Mouse (Mus musculus) neural tube, embryonic 11.5 days (tissue): ENCODE measurements around the gene Myrf. TPM values are rescaled to one million over a fixed set of nuclear protein-coding genes. Genes with fewer than 3 reads are reported as not detected.

ENCODE experiments used
- ATAC-seq: fragments of 200-750 bp; cut with Nextera tagmentation; 2 replicates; pipeline ENCODE4 v1.8.0; 2017; ENCODE audit warnings: moderate number of reproducible peaks, mild to moderate bottlenecking, moderate TSS enrichment, moderate library complexity; ENCODE audit not compliant: insufficient read depth, low FRiP score, low TSS enrichment
- DNase-seq: peaks from one replicate; pipeline ENCODE4 v3.0.0-alpha.2; 2015; ENCODE audit warnings: low spot score
- H3K27ac ChIP-seq: fragments of 300-500 bp; sonication (generic); 2 replicates; pipeline ENCODE4 v1.5.1; 2014; ENCODE audit warnings: low read depth, mild to moderate bottlenecking, low read length
- H3K27me3 ChIP-seq: fragments of 300-500 bp; sonication (generic); 2 replicates; pipeline ENCODE4 v1.6.1; 2014; ENCODE audit warnings: mild to moderate bottlenecking, low read length, mixed read lengths; ENCODE audit not compliant: control insufficient read depth, insufficient read depth
- H3K36me3 ChIP-seq: fragments of 300-500 bp; sonication (generic); 2 replicates; pipeline ENCODE4 v1.6.1; 2014; ENCODE audit warnings: mild to moderate bottlenecking, low read length, moderate library complexity, mixed read lengths; ENCODE audit not compliant: control insufficient read depth, insufficient read depth
- H3K4me1 ChIP-seq: fragments of 300-500 bp; sonication (generic); 2 replicates; pipeline ENCODE4 v1.6.1; 2014; ENCODE audit warnings: low read length, mixed read lengths; ENCODE audit not compliant: control insufficient read depth, insufficient read depth
- H3K4me2 ChIP-seq: fragments of 300-500 bp; sonication (generic); 2 replicates; pipeline ENCODE4 v1.6.1; 2014; ENCODE audit warnings: low read depth, mild to moderate bottlenecking, moderate library complexity
- H3K4me3 ChIP-seq: fragments of 300-500 bp; sonication (generic); 2 replicates; pipeline ENCODE4 v1.5.1; 2014; ENCODE audit warnings: low read depth, low read length
- H3K9ac ChIP-seq: fragments of 300-500 bp; sonication (generic); 2 replicates; pipeline ENCODE4 v1.6.1; 2014; ENCODE audit warnings: mild to moderate bottlenecking, low read length
- H3K9me3 ChIP-seq: fragments of 300-500 bp; sonication (generic); 2 replicates; pipeline ENCODE4 v1.6.1; 2016; ENCODE audit warnings: low read length; ENCODE audit not compliant: control insufficient read depth
- WGBS: fragments of 180-500 bp; shearing (Covaris S2); extraction: QIAGEN DNeasy Blood & Tissue Kit; methylation state at CpG from one replicate; pipeline ENCODE4 v1.1.7; 2014; 5-methylcytosine and 5-hydroxymethylcytosine counted together
- polyA plus RNA-seq: library from polyadenylated mRNA; unstranded; fragments of >200 nt; fragmentation: Nextera tagmentation; extraction: Ambion mirVana; gene quantifications from 2 replicates; pipeline ENCODE4 v1.2.1, GENCODE M21; 2014

Gene Myrf
- 1.8 and 2.5 TPM in 2 replicates for polyA plus RNA-seq

DNA sequence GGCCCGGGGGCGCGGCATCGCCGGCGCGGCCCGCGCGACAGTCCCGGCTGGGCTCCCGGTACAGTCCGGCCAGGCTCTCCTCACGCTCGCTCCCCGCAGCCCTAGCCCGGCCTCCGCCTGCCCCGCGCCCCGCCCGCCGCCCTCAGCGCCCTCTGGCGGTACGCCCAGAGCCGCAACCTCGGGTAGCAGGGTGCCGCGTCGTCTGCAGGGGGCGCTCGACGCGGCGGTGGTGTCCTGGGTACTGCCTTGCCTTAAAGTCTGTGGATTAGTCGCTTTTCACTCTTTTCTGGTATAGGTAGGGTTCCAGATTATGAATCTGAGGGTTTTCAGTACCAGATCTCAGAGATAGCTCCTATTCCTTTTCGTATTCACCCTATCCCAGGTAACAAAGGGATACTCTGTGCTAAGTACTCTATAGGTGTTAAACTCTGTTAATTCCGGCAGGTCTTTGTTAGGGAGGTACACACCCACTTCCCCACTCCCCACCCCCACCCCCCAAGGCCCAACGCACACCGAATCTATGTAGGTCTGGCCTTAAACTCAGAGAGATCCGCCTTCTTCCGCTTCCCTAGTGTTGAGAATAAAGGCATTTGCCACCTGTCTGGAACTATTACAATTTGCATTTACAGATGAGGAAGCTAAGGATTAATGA, at the start of gene Myrf:
Myrf (minus strand) TSS at position 95 of the 652 bp plus-strand sequence.
- ATAC-seq = peak; percentile 86
- peak within 1 kb of the TSS; percentile 38 for H3K4me3 ChIP-seq
- peak within 1 kb of the TSS; percentile 68 for H3K4me2 ChIP-seq
- peak within 1 kb of the TSS; percentile 57 for H3K9ac ChIP-seq
- H3K9me3 ChIP-seq = no peaks in the 10 kb centered on the region
- WGBS = 7% methylated on average over 43 of the region's 43 CpGs
- DNase-seq = peak; percentile 86
- no peaks in the 10 kb centered on the region for H3K36me3 ChIP-seq
- peaks cover 5% of the 10 kb centered on the region; the same call in 1 of the 2 replicates for H3K27me3 ChIP-seq
- H3K27ac ChIP-seq = no peak within 1 kb of the TSS
- H3K4me1 ChIP-seq = no peaks in the 10 kb centered on the region

DNA sequence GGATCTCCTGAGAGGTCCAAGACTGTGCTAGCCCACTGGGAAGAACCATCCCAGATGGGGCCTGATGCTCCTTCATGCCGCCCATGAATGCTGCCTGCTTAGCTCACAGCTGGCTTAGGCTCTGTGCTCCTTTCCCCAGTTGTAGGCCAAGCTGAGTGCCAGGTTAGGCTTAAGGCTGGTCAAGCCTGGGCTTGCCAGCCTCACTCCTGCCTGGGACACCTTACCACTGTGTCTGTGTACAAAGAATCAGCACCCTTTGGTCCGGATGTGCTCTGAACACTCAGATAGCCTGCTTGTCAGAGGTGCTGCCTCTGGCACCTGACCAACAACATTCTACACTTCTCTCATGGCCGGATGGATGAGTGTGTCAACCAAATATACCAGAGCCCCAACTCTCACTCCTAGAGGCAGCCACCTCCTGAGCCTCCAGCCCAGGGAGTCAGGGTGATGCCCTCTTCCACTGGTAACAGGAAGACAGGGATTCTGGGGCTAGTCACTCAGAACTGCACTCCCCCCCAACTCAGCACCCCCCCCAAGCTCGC, 49.1 kb upstream of the Myrf start:
- Histone ChIP-seq H3K27me3 (no peaks in the 10 kb centered on the region; the same call in 1 of the 2 replicates), H3K27ac (no peak overlapping the region), H3K36me3 (no peaks in the 10 kb centered on the region), H3K4me1 (peaks cover 12% of the 10 kb centered on the region), H3K4me2 (no peak overlapping the region), H3K9me3 (no peaks in the 10 kb centered on the region), H3K9ac (no peak overlapping the region), H3K4me3 (no peak overlapping the region)
- WGBS = 76% methylated on average over 3 of the region's 4 CpGs
- DNase-seq (no peak), ATAC-seq (no peak)

DNA sequence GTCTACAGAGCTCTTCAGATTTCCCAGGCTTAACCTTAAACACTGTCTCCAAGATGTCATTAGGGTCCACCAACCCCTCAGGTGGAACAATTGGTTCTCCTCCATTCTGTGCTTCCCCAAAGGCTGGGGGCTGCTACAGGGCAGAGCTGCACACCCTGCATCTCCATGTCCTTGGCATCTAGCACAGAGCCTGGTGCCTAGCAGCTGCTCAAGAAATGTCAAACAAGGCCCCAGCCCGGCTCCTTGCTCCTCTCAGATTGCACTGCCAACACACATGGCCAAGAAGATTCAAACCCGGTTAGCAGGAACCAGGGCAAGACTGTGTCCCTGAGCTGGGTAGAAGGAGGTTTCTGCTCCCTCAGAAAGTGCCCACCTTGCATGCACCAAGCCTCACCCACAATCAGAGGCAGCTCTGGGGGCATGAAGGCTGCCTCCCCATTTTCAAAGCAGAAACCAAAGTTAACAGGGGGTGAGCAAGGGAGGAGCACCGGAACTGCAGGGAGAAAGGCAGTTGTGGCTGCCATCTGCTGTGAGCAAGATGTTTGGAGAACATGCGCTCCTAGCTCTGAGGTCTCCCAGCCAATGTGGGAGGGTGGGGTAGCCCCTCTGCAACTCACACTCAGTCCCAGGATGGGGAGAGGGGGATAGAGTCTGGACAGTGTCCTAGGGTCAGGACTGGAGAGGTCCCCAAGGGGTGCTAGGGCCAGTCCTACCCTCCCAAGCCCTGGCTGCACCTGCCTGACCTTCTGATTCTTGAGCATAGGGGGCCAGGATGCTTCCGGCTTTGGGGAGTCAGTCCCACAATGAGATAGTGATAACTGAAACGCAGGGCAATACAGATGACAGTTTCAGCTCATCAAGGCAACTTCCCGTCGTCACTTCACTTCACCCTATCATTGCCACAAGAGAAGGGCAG, 47.8 kb upstream of the Myrf start:
- H3K4me1 ChIP-seq = peaks cover 7% of the 10 kb centered on the region
- no peak overlapping the region for H3K9ac ChIP-seq
- H3K4me2 ChIP-seq = no peak overlapping the region
- H3K27me3 ChIP-seq = peaks cover 3% of the 10 kb centered on the region; the same call in 1 of the 2 replicates
- ATAC-seq = no peak
- H3K27ac ChIP-seq = no peak overlapping the region
- no peaks in the 10 kb centered on the region for H3K36me3 ChIP-seq
- DNase-seq = no peak
- no peaks in the 10 kb centered on the region for H3K9me3 ChIP-seq
- H3K4me3 ChIP-seq = no peak overlapping the region
- WGBS = 81% methylated on average over 8 of the region's 8 CpGs

GRCm38 (mm10) chr19:10286458-10286872, 45.9 kb upstream of the Myrf start:
- H3K9me3 ChIP-seq = no peaks in the 10 kb centered on the region
- peaks cover 7% of the 10 kb centered on the region for H3K4me1 ChIP-seq
- 71% methylated on average over 10 of the region's 10 CpGs for WGBS
- H3K27me3 ChIP-seq = peaks cover 6% of the 10 kb centered on the region; the same call in 1 of the 2 replicates
- no peak overlapping the region for H3K4me3 ChIP-seq
- ATAC-seq (no peak), DNase-seq (no peak)
- no peak overlapping the region for H3K9ac ChIP-seq
- H3K27ac ChIP-seq = no peak overlapping the region
- H3K4me2 ChIP-seq = no peak overlapping the region
- no peaks in the 10 kb centered on the region for H3K36me3 ChIP-seq

DNA sequence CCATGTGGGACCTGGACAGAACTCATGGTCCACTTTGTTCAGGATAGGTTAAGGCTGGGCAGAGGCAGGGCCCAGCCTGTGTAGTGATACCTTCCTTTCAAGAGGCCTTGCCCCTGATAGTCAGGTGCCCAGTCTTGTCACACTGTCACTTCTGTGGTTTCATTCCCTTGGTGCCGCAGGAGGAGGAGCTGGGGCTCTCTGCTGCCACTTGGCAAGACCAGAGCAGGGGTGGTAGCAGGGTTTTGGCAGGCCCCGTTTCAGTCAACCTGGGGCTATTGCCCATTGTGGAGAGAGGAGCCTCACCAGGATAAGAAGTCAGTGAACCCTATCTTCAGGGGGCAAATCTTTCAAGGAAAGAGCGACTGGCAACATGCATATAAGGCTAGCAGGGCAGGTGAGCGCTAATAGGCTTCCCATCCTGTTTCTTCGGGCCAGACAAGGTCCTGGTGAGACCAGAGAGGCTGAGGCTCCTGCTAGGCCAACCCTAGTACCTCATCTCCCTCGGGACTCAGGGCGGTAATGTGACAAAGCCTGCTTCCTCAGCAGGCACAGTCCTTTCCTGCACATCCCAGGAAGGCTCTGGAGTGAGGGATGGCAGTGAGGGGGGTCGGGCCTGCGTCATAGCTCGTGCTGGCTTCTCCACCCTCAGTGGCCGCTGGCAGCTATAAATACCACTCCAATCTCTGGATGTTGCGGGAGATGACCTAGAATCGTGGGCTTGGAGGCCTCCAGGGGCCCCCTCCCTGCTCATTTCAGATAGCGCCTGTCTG, 40.4 kb upstream of the Myrf start:
- H3K9ac ChIP-seq = no peak overlapping the region
- no peak for ATAC-seq
- H3K9me3 ChIP-seq = no peaks in the 10 kb centered on the region
- H3K27me3 ChIP-seq = peaks cover 27% of the 10 kb centered on the region
- H3K36me3 ChIP-seq = no peaks in the 10 kb centered on the region
- 67% methylated on average over 14 of the region's 14 CpGs for WGBS
- no peak overlapping the region for H3K4me3 ChIP-seq
- no peak for DNase-seq
- peaks cover 15% of the 10 kb centered on the region for H3K4me1 ChIP-seq
- no peak overlapping the region for H3K27ac ChIP-seq
- no peak overlapping the region for H3K4me2 ChIP-seq

GRCm38 (mm10) chr19:10279668-10280067, 39.1 kb upstream of the Myrf start:
- H3K36me3 ChIP-seq = no peaks in the 10 kb centered on the region
- peaks cover 32% of the 10 kb centered on the region for H3K27me3 ChIP-seq
- no peak overlapping the region for H3K9ac ChIP-seq
- ATAC-seq (no peak), DNase-seq (no peak)
- no peak overlapping the region for H3K27ac ChIP-seq
- WGBS = 79% methylated on average over 9 of the region's 9 CpGs
- no peak overlapping the region for H3K4me3 ChIP-seq
- H3K9me3 ChIP-seq = no peaks in the 10 kb centered on the region
- H3K4me1 ChIP-seq = peaks cover 14% of the 10 kb centered on the region
- H3K4me2 ChIP-seq = no peak overlapping the region

DNA sequence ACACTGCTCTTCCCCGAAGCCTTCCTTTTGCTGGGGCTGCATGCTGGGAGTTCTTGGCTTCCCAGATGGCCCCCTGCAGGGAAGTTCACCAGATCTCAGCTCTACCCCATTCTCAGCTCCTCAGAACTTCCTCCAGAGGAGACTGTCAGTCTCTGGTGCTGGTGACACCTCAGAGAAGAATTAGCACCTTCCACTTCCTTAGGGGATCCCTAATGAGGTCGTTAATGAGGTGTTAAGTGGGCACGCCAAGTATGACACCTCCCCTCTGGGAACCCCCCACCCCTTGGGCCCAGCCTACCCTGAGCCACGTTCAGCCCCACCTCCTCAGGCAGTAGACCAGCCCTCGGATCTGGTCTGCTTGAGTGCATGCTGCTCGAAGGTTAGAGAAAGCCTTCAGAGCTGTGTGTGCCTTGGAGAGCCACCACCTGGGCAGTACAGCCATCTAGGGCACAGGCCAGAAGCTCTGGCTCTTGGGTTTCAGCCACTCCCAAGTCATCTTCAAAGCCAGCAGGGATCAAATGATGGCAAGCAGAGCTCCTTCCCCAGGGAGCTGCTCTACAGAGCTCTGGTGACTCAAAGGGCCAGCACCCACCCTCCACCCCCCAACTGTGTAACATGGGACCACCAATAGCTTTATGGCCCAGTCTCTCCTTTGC, 38.2 kb upstream of the Myrf start:
- 15% methylated on average over 6 of the region's 6 CpGs for WGBS
- Histone ChIP-seq H3K27me3 (peaks cover 32% of the 10 kb centered on the region), H3K27ac (no peak overlapping the region), H3K4me1 (peaks cover 20% of the 10 kb centered on the region), H3K4me3 (no peak overlapping the region), H3K9ac (no peak overlapping the region), H3K9me3 (no peaks in the 10 kb centered on the region), H3K4me2 (no peak overlapping the region), H3K36me3 (no peaks in the 10 kb centered on the region)
- ATAC-seq (no peak), DNase-seq (no peak)

DNA sequence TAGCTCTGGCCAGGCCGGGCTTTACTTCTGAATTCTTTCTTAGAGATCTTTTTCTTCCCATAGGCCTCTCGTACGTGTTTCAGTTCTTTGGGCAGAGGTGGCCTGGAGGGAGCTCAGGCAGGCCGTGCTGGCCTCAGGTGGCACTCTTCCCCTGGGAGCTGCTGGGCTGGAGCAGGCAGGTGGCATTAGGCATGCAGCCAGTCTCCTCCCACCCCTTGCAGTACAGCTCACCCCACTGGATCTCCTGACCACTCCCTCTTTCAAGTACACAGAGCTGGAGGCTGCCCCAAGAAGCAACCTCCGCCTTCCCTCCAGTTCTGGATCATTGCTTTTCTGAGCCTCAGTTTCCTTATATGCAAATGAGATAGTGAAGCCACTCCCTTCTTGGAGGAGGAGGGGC, 37.2 kb upstream of the Myrf start:
- peaks cover 31% of the 10 kb centered on the region for H3K4me1 ChIP-seq
- no peak for DNase-seq
- H3K9me3 ChIP-seq = no peaks in the 10 kb centered on the region
- peak overlapping the region; percentile 45; the same call in 1 of the 2 replicates for H3K27ac ChIP-seq
- 9% methylated on average over 5 of the region's 5 CpGs for WGBS
- H3K4me3 ChIP-seq = no peak overlapping the region
- no peaks in the 10 kb centered on the region for H3K36me3 ChIP-seq
- peak; percentile 46 for ATAC-seq
- H3K9ac ChIP-seq = no peak overlapping the region
- H3K27me3 ChIP-seq = peaks cover 27% of the 10 kb centered on the region
- H3K4me2 ChIP-seq = no peak overlapping the region; the same call in 1 of the 2 replicates
